Mouse (Mus musculus) spleen, adult 2 months (tissue): Measurements from ENCODE around the gene Dpm2. TPM values are rescaled to one million over a fixed set of nuclear protein-coding genes. Genes with fewer than 3 reads are reported as not detected.

Source experiments
- DNase-seq, 2 experiments: peaks; one replicate each; pipeline versions ENCODE4 v3.0.0 to v3.0.0-alpha.2; 2012 to 2021; ENCODE audit warnings: low spot score in 2 of 2, low read depth in 1 of 2
- H3K27ac ChIP-seq: fragments of 200-500 bp; 2 replicates; pipeline ENCODE4 v1.5.1; 2012; ENCODE audit warnings: low read length, inconsistent platforms; ENCODE audit not compliant: insufficient read depth
- H3K27me3 ChIP-seq: fragments of 200-500 bp; 2 replicates; pipeline ENCODE4 v1.6.1; 2012; ENCODE audit warnings: mild to moderate bottlenecking, moderate library complexity, low read length, inconsistent platforms; ENCODE audit not compliant: control insufficient read depth, insufficient read depth
- H3K36me3 ChIP-seq: fragments of 200-500 bp; 2 replicates; pipeline ENCODE4 v1.6.1; 2012; ENCODE audit warnings: mild to moderate bottlenecking, low read length, inconsistent platforms; ENCODE audit not compliant: control insufficient read depth, insufficient read depth
- H3K4me1 ChIP-seq: fragments of 200-500 bp; 2 replicates; pipeline ENCODE4 v1.6.1; 2011; ENCODE audit warnings: inconsistent platforms; ENCODE audit not compliant: control insufficient read depth, insufficient read depth, insufficient read length
- H3K4me3 ChIP-seq: fragments of 200-500 bp; 2 replicates; pipeline ENCODE4 v1.5.1; 2011; ENCODE audit warnings: mild to moderate bottlenecking, inconsistent platforms; ENCODE audit not compliant: insufficient read depth, insufficient read length; ENCODE audit errors: extremely low read depth
- CTCF ChIP-seq: fragments of 200-500 bp; IDR thresholded peaks from 2 replicates; pipeline ENCODE4 v1.5.1; 2011; ENCODE audit warnings: mild to moderate bottlenecking, inconsistent platforms; ENCODE audit not compliant: insufficient read depth, insufficient read length, insufficient replicate concordance; ENCODE audit errors: extremely low read depth
- POLR2A ChIP-seq: fragments of 200-500 bp; IDR thresholded peaks from 2 replicates; pipeline ENCODE4 v1.6.1; 2011; ENCODE audit warnings: low read depth, low read length, inconsistent platforms
- WGBS: fragments of 180-500 bp; shearing (Covaris S2); methylation state at CpG from one replicate; pipeline ENCODE4 v1.1.7; 2018; 5-methylcytosine and 5-hydroxymethylcytosine counted together
- polyA plus RNA-seq: library from polyadenylated mRNA; depleted of rRNA; stranded (reverse); fragments of >200 nt; gene quantifications from 2 replicates; pipeline ENCODE4 v1.2.3, GENCODE M21; 2012

The Dpm2 gene
- polyA plus RNA-seq, 1 experiment, result 85.8 TPM

- Histone ChIP-seq H3K4me3 (peak overlapping the region; percentile 31; the same call in 1 of the 2 replicates), H3K36me3 (no peaks in the 10 kb centered on the region), H3K4me1 (peaks cover 11% of the 10 kb centered on the region), H3K27me3 (no peaks in the 10 kb centered on the region; the same call in 1 of the 2 replicates), H3K27ac (peak overlapping the region; percentile 54)
- WGBS, result 56% methylated on average over 18 of the region's 18 CpGs
- DNase-seq, result no peak
- TF ChIP-seq POLR2A, result no peak
- TF ChIP-seq CTCF, result no peak
These were observed 38.2 kb downstream of the Dpm2 start for GRCm38 (mm10) chr2:32608778-32609435.

- TF ChIP-seq POLR2A (no peak), CTCF (no peak)
- Histone ChIP-seq H3K4me3 (no peak overlapping the region), H3K36me3 (no peaks in the 10 kb centered on the region), H3K4me1 (peaks cover 11% of the 10 kb centered on the region), H3K27ac (no peak overlapping the region), H3K27me3 (no peaks in the 10 kb centered on the region; the same call in 1 of the 2 replicates)
- WGBS, result 26% methylated on average over 23 of the region's 23 CpGs
- no peak for DNase-seq
These were observed 40.1 kb downstream of the Dpm2 start for GRCm38 (mm10) chr2:32610610-32611229.

DNA sequence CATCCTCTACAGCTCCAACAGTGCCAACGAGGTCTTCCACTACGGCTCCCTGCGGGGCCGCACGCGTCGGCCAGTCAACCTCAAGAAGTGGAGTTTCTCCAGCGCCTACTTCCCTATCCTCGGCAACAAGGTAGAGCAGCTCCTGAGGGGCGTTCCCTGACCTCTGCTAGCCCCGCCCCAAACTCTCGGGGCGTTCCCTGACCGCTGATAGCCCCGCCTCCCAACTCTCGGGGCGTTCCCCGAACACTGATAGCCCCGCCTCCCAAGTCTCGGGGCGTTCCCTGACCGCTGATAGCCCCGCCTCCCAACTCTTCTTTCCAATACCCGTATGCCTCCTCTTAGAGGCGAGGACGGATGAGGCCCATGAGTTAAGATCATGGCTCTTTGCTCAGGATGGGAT is 41.6 kb downstream of the Dpm2 start:
- H3K36me3 ChIP-seq, result no peaks in the 10 kb centered on the region
- no peak for DNase-seq
- TF ChIP-seq POLR2A (no peak), CTCF (no peak)
- no peak overlapping the region for H3K27ac ChIP-seq
- WGBS, result 93% methylated on average over 26 of the region's 26 CpGs
- no peaks in the 10 kb centered on the region for H3K27me3 ChIP-seq
- H3K4me3 ChIP-seq, result no peak overlapping the region
- H3K4me1 ChIP-seq, result peaks cover 11% of the 10 kb centered on the region; the same call in 1 of the 2 replicates

- H3K4me3 ChIP-seq, result no peak overlapping the region
- H3K27ac ChIP-seq, result no peak overlapping the region
- no peak for TF ChIP-seq POLR2A
- no peak for TF ChIP-seq CTCF
- 97% methylated on average over 1 of the region's 1 CpGs for WGBS
- no peaks in the 10 kb centered on the region for H3K4me1 ChIP-seq
- H3K27me3 ChIP-seq, result no peaks in the 10 kb centered on the region
- H3K36me3 ChIP-seq, result no peaks in the 10 kb centered on the region
- DNase-seq, result no peak
These were observed 46.5 kb downstream of the Dpm2 start for GRCm38 (mm10) chr2:32617109-32617508.

GRCm38 (mm10) chr2:32617601-32618000 is 46.9 kb downstream of the Dpm2 start:
- Histone ChIP-seq H3K36me3 (no peaks in the 10 kb centered on the region), H3K4me1 (no peaks in the 10 kb centered on the region)

DNA sequence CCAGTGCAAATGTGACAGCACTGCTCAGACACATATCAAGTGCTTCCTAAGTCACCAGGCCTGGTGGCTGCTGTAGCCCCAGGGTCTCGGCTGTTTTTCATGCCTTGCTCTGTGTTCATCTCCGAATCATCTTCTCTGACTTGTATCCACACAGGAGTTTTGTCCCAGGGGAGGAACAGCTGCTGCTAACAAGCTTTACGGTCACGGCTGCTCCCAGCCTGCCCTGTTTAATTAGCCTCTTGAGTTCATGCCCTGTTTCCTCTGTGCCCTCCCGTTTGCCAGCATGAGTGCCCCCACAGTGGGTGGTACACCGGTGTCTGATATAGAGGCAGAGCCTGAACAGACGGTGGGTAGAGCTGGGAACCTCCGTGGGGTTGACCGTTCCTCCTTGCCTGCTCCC is 47.4 kb downstream of the Dpm2 start:
- 93% methylated on average over 9 of the region's 9 CpGs for WGBS

More at GRCm38 (mm10) chr2:32617601-32618000, 46.9 kb downstream of the Dpm2 start:
- Histone ChIP-seq H3K4me3 (no peak overlapping the region), H3K27me3 (no peaks in the 10 kb centered on the region), H3K27ac (no peak overlapping the region)
- DNase-seq, result no peak
- TF ChIP-seq POLR2A, result no peak
- TF ChIP-seq CTCF, result no peak
- WGBS, result 96% methylated on average over 4 of the region's 4 CpGs

More for the DNA sequence above, 47.4 kb downstream of the Dpm2 start:
- H3K36me3 ChIP-seq, result no peaks in the 10 kb centered on the region
- H3K27ac ChIP-seq, result no peak overlapping the region
- no peaks in the 10 kb centered on the region for H3K4me1 ChIP-seq
- no peaks in the 10 kb centered on the region for H3K27me3 ChIP-seq
- TF ChIP-seq CTCF (no peak), POLR2A (no peak)
- H3K4me3 ChIP-seq, result no peak overlapping the region
- no peak for DNase-seq
